Mouse (Mus musculus) G1E (cell line): ENCODE data around the gene Eva1b.

ENCODE experiments used
- CTCF ChIP-seq: IDR thresholded peaks from 2 replicates; pipeline ENCODE4 v1.5.1; 2012; ENCODE audit warnings: low read depth, low read length, inconsistent platforms, mixed read lengths
- GATA1 ChIP-seq: IDR thresholded peaks from 2 replicates; pipeline ENCODE4 v1.6.1; 2012; ENCODE audit warnings: borderline replicate concordance, low read length, inconsistent platforms, mixed read lengths
- GATA2 ChIP-seq: IDR thresholded peaks from 2 replicates; pipeline ENCODE4 v1.6.1; 2012; ENCODE audit warnings: low read depth, low read length, inconsistent platforms, borderline replicate concordance
- POLR2AphosphoS5 ChIP-seq: IDR thresholded peaks from 2 replicates; pipeline ENCODE4 v1.6.1; 2012; ENCODE audit warnings: low read depth, low read length, inconsistent platforms; ENCODE audit not compliant: insufficient replicate concordance
- TAL1 ChIP-seq: conservative IDR thresholded peaks from 2 replicates; pipeline ENCODE4 v1.6.1; 2012; ENCODE audit warnings: low read depth, low read length, inconsistent platforms, mixed read lengths

DNA sequence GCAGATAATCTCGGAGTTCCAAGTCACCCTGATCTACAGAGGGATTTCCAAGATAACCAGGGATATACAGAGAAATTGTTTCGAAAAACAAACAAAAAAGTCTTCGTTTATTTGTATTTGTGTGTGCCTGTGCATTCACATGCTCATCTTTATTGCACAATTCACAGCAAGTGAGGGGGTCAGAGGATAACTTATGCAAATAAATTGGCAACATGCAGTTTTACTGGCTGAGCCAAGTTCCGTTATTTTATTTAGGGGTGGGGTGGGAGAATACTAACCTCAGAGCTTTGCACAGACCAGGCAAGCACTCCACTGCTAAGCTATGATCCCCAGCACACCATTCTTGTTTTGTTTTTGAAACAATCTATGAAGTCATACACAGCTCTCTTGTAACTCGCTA is 26.3 kb downstream of the Eva1b start:
- TF ChIP-seq POLR2AphosphoS5 (no peak), CTCF (no peak), GATA2 (no peak), GATA1 (no peak), TAL1 (no peak)
